Mouse (Mus musculus): Measurements from ENCODE around the gene Stmn3. TPM values are rescaled to one million over a fixed set of nuclear protein-coding genes. Genes with fewer than 3 reads are reported as not detected.

The Stmn3 gene
- polyA plus RNA-seq, 1 experiment from 2014 or later = 1,727 TPM

GRCm38 (mm10) chr2:181273829-181274228, 40.5 kb downstream of the Stmn3 start:
- H3K36me3 ChIP-seq (ENCODE audit: control insufficient read depth, insufficient read depth, low read length) = peaks cover 4% of the 10 kb centered on the region; the same call in 1 of the 2 replicates
- no peak for ATAC-seq
- no peak overlapping the region for H3K4me3 ChIP-seq (ENCODE audit: low read depth, low read length)
- no peak overlapping the region for H3K4me2 ChIP-seq (ENCODE audit: low read length)
- no peak overlapping the region for H3K27ac ChIP-seq (ENCODE audit: low read length)
- no peaks in the 10 kb centered on the region for H3K4me1 ChIP-seq (ENCODE audit: control insufficient read depth, insufficient read depth, low read length)
- H3K9ac ChIP-seq (ENCODE audit: low read depth, low read length) = no peak overlapping the region
- no peaks in the 10 kb centered on the region for H3K9me3 ChIP-seq (replicated peaks; ENCODE audit: control insufficient read depth, low read length, poor library complexity, severe bottlenecking)
- H3K27me3 ChIP-seq (ENCODE audit: control insufficient read depth, insufficient read depth, low read depth, low read length) = no peaks in the 10 kb centered on the region
- 100% methylated on average over 2 of the region's 2 CpGs for WGBS

- H3K9ac ChIP-seq (ENCODE audit: low read depth, low read length) = no peak overlapping the region
- 97% methylated on average over 2 of the region's 2 CpGs for WGBS
- no peak overlapping the region for H3K4me2 ChIP-seq (ENCODE audit: low read length)
- ATAC-seq = no peak
- H3K36me3 ChIP-seq (ENCODE audit: control insufficient read depth, insufficient read depth, low read length) = peaks cover 4% of the 10 kb centered on the region; the same call in 1 of the 2 replicates
- H3K4me1 ChIP-seq (ENCODE audit: control insufficient read depth, insufficient read depth, low read length) = no peaks in the 10 kb centered on the region
- H3K27me3 ChIP-seq (ENCODE audit: control insufficient read depth, insufficient read depth, low read depth, low read length) = no peaks in the 10 kb centered on the region
- H3K4me3 ChIP-seq (ENCODE audit: low read depth, low read length) = no peak overlapping the region
- H3K27ac ChIP-seq (ENCODE audit: low read length) = no peak overlapping the region
- H3K9me3 ChIP-seq (replicated peaks; ENCODE audit: control insufficient read depth, low read length, poor library complexity, severe bottlenecking) = no peaks in the 10 kb centered on the region
Observed at GRCm38 (mm10) chr2:181272092-181272491, 42.2 kb downstream of the Stmn3 start.

DNA sequence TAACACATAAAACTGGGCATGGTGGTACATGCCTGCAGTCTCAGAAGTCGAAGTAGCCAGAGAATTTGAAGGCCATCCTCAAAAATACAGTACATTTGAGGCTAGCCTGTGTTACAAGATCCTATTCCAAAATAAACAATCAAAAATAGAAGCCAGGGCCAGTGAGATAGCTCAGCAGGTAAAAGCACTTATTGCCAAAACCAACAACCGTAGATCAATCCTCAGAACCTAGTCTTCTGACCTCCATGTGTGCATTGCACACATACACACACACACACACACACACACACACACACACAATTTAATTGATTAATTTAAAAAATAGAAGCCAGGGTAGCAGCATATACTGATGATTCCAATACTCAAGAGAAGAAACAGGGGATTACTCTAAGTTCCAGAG, 47.5 kb downstream of the Stmn3 start:
- Histone ChIP-seq H3K4me1 (ENCODE audit: control insufficient read depth, insufficient read depth, low read length) (no peaks in the 10 kb centered on the region), H3K4me3 (ENCODE audit: low read depth, low read length) (no peak overlapping the region), H3K27ac (ENCODE audit: low read length) (no peak overlapping the region), H3K4me2 (ENCODE audit: low read length) (no peak overlapping the region), H3K27me3 (ENCODE audit: control insufficient read depth, insufficient read depth, low read depth, low read length) (no peaks in the 10 kb centered on the region), H3K9ac (ENCODE audit: low read depth, low read length) (no peak overlapping the region), H3K36me3 (ENCODE audit: control insufficient read depth, insufficient read depth, low read length) (peaks cover 25% of the 10 kb centered on the region), H3K9me3 (replicated peaks; ENCODE audit: control insufficient read depth, low read length, poor library complexity, severe bottlenecking) (no peaks in the 10 kb centered on the region)
- 94% methylated on average over 2 of the region's 2 CpGs for WGBS
- ATAC-seq = no peak

Other genes starting within 250 kb of the Stmn3 start
- 50.2 and 50.8 TPM in 2 replicates for gene Kcnq2, start 179.2 kb downstream of the Stmn3 start, polyA plus RNA-seq (2015; fragmentation: Nextera tagmentation; extraction: Ambion mirVana)
- 10.0 and 11.0 TPM in 2 replicates for gene Eef1a2, start 157.5 kb downstream of the Stmn3 start, polyA plus RNA-seq (2015; fragmentation: Nextera tagmentation; extraction: Ambion mirVana)
- 407 and 408 TPM in 2 replicates for gene Ppdpf, start 127.3 kb downstream of the Stmn3 start, polyA plus RNA-seq (2015; fragmentation: Nextera tagmentation; extraction: Ambion mirVana)
- gene Ptk6, start 111.7 kb downstream of the Stmn3 start, polyA plus RNA-seq (2015; fragmentation: Nextera tagmentation; extraction: Ambion mirVana) = not detected in 2 replicates
- 0.07 and 0.20 TPM in 2 replicates for gene Srms, start 101.3 kb downstream of the Stmn3 start, polyA plus RNA-seq (2015; fragmentation: Nextera tagmentation; extraction: Ambion mirVana)
- 0.41 and 0.42 TPM in 2 replicates for gene Fndc11, start 94.5 kb downstream of the Stmn3 start, polyA plus RNA-seq (2015; fragmentation: Nextera tagmentation; extraction: Ambion mirVana)
- gene Helz2, start 72.5 kb downstream of the Stmn3 start, polyA plus RNA-seq (2015; fragmentation: Nextera tagmentation; extraction: Ambion mirVana) = 0.32 and 0.44 TPM in 2 replicates
- gene Gmeb2, start 26.5 kb downstream of the Stmn3 start, polyA plus RNA-seq (2015; fragmentation: Nextera tagmentation; extraction: Ambion mirVana) = 16.3 and 17.6 TPM in 2 replicates
- gene Rtel1, start 5.2 kb upstream of the Stmn3 start, polyA plus RNA-seq (2015; fragmentation: Nextera tagmentation; extraction: Ambion mirVana) = 38.8 and 48.8 TPM in 2 replicates
- 88.7 and 94.5 TPM in 2 replicates for gene Zgpat, start 50.4 kb upstream of the Stmn3 start, polyA plus RNA-seq (2015; fragmentation: Nextera tagmentation; extraction: Ambion mirVana)
- 84.7 and 93.0 TPM in 2 replicates for gene Arfrp1, start 50.9 kb upstream of the Stmn3 start, polyA plus RNA-seq (2015; fragmentation: Nextera tagmentation; extraction: Ambion mirVana)
- gene Lime1, start 65.6 kb upstream of the Stmn3 start, polyA plus RNA-seq (2015; fragmentation: Nextera tagmentation; extraction: Ambion mirVana) = 61.4 and 65.9 TPM in 2 replicates
- gene Zbtb46, start 144.9 kb upstream of the Stmn3 start, polyA plus RNA-seq (2015; fragmentation: Nextera tagmentation; extraction: Ambion mirVana) = 21.6 and 26.2 TPM in 2 replicates
- gene Abhd16b, start 178.7 kb upstream of the Stmn3 start, polyA plus RNA-seq (2015; fragmentation: Nextera tagmentation; extraction: Ambion mirVana) = not detected in 2 replicates
- gene Tpd52l2, start 182.6 kb upstream of the Stmn3 start, polyA plus RNA-seq (2015; fragmentation: Nextera tagmentation; extraction: Ambion mirVana) = 105 and 109 TPM in 2 replicates
- 291 and 302 TPM in 2 replicates for gene Dnajc5, start 206.0 kb upstream of the Stmn3 start, polyA plus RNA-seq (2015; fragmentation: Nextera tagmentation; extraction: Ambion mirVana)

Data from midbrain, embryonic 16.5 days (tissue).